Mouse (Mus musculus) right cerebral cortex, postnatal 4 days (tissue): Measurements from ENCODE around the gene 4930558C23Rik.
"Not testable (repeated sequence)": the region's sequence is repeated elsewhere in the genome, so short reads cannot be mapped to it uniquely, and the experiment has no call there.

Experiments used
- DNase-seq: peaks from one replicate; pipeline ENCODE4 v3.0.0-alpha.2; 2022

4930558C23Rik gene

GRCm38 (mm10) chr3:95370101-95370500 lies 32.5 kb downstream of the 4930558C23Rik start:
- no peak for DNase-seq

DNA sequence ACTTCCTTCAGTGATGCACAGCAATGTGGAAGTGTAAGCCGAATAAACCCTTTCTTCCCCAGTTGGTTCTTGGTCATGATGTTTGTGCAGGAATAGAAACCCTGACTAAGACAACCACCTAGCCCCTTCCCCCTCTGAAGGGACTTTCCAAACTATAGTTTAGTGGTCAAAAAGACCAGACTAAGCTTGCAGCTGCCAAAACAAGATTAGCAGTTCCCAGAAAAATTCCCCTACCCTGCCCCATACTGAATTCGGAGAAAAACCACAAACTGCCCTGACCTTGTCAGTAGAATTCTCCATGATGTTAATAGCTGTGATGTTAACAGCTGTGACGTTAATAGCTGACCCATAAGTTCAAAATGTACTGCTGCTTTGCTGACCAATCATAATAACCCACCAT lies 42.4 kb downstream of the 4930558C23Rik start:
- not testable (repeated sequence) for DNase-seq

- no peak for DNase-seq
Measured at GRCm38 (mm10) chr3:95357746-95358145, 44.9 kb downstream of the 4930558C23Rik start.

GRCm38 (mm10) chr3:95356701-95357449 lies 45.8 kb downstream of the 4930558C23Rik start, which contains the start of gene Setdb1:
Gene Setdb1 (minus strand): TSS chr3:95357202.
- DNase-seq: peak; percentile 97

DNA sequence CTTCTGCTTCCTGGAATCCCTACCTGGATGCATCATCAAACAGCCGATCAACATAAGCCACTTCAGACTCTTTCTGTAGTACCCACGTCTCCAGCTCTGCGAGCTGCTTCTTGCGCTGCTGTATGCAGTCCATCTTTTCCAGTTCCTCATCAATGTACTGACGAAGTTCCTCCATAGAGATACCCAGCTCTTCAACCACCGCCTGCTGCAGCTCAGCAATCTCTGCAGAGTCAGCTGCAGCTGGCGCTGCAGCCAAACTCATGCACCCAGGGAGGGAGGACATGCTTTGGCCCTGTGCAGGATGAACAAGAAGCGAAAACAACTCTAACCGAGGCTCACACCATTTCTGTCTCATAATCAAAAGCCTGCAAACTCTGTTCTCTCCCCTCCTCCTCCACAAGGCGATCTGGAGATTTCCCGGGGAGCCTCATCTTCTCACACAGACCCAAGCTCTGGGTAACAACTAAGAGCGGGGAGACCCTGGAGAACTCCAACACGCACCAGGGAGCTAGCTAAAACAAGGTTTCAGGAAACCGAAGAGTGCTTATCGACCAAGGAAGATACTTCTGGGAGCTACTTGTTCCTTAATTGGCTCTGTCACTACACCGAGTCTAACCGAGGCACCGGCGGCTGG lies 46.6 kb downstream of the 4930558C23Rik start:
- DNase-seq: not testable (repeated sequence)

- no peak for DNase-seq
Measured at GRCm38 (mm10) chr3:95349491-95349890, 53.1 kb downstream of the 4930558C23Rik start.

DNA sequence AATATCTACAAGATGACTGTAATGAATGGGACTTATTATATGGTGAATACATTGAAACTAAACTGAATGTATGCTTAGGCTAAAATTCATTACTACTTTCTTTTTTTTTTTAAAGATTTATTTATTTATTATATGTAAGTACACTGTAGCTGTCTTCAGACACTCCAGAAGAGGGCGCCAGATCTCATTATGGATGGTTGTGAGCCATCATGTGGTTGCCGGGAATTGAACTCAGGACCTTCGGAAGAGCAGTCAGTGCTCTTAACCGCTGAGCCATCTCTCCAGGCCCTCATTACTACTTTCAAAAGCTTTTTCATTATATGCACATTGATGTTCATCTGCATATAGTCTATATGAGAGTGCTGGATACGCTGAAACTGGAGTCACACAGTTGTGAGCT lies 54.3 kb downstream of the 4930558C23Rik start:
- DNase-seq: not testable (repeated sequence)

- no peak for DNase-seq
Measured at GRCm38 (mm10) chr3:95346454-95346853, 56.2 kb downstream of the 4930558C23Rik start.

DNA sequence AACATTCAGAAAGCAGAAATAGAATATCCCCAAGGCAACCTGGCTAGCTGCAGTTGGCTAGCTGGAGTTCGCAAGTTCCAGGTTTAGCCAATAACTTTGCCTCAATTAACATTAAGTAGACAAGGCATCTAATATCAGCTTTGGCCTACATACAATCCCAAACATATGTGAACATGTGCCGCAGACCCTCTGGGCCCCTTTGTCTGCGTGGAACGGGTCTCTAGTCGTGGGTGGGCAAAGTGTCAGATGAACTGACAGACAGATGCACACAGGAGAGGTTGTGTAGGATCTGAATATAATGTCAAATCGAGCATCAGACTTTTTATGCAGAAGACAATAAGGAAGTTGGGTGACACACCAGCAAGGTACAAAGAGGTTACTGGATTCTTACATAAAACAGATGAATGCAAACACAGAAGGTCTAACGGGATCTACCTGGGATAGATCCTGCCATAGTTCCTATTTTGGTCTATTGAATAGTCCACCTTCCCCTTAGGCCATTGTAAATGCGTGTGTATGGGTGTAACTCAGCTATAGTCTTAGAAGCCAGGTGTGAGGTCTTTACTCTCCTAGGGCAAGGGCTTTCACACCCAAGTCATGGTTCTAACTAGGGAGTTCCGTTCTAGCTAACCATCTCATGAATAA lies 59.2 kb downstream of the 4930558C23Rik start:
- not testable (repeated sequence) for DNase-seq

- DNase-seq: no peak
Measured at GRCm38 (mm10) chr3:95338251-95338650, 64.4 kb downstream of the 4930558C23Rik start.

GRCm38 (mm10) chr3:95337345-95337744 lies 65.3 kb downstream of the 4930558C23Rik start:
- no peak for DNase-seq
